Mouse (Mus musculus) neural tube, embryonic 12.5 days (tissue): ENCODE results near the gene Pex1. TPM values are rescaled to one million over a fixed set of nuclear protein-coding genes. Genes with fewer than 3 reads are reported as not detected.
A peak's percentile ranks its signal among the peaks of the same experiment; 100 is the strongest.
"Not testable (repeated sequence)": the region's sequence is repeated elsewhere in the genome, so short reads cannot be mapped to it uniquely, and the experiment has no call there.

Experiments
- ATAC-seq: fragments of 200-750 bp; cut with Nextera tagmentation; 2 replicates; pipeline ENCODE4 v1.8.0; 2017; ENCODE audit warnings: low read depth, mild to moderate bottlenecking, moderate TSS enrichment, moderate library complexity; ENCODE audit not compliant: low FRiP score
- H3K27ac ChIP-seq: fragments of 300-500 bp; sonication (generic); 2 replicates; pipeline ENCODE4 v1.5.1; 2016
- H3K27me3 ChIP-seq: fragments of 300-500 bp; sonication (generic); replicated peaks from 2 replicates; pipeline ENCODE4 v1.6.1; 2016; ENCODE audit warnings: mild to moderate bottlenecking
- H3K36me3 ChIP-seq: fragments of 300-500 bp; sonication (generic); 2 replicates; pipeline ENCODE4 v1.6.1; 2016; ENCODE audit warnings: mild to moderate bottlenecking
- H3K4me1 ChIP-seq: fragments of 300-500 bp; sonication (generic); 2 replicates; pipeline ENCODE4 v1.6.1; 2016
- H3K4me2 ChIP-seq: fragments of 300-500 bp; sonication (generic); replicated peaks from 2 replicates; pipeline ENCODE4 v1.6.1; 2016; ENCODE audit warnings: mild to moderate bottlenecking
- H3K4me3 ChIP-seq: fragments of 300-500 bp; sonication (generic); 2 replicates; pipeline ENCODE4 v1.5.1; 2016
- H3K9ac ChIP-seq: fragments of 300-500 bp; sonication (generic); 2 replicates; pipeline ENCODE4 v1.6.1; 2016; ENCODE audit warnings: mild to moderate bottlenecking
- H3K9me3 ChIP-seq: fragments of 300-500 bp; sonication (generic); 2 replicates; pipeline ENCODE4 v1.6.1; 2016; ENCODE audit warnings: mild to moderate bottlenecking
- WGBS: fragments of 180-500 bp; shearing (Covaris S2); methylation state at CpG from one replicate; pipeline ENCODE4 v1.1.7; 2016; 5-methylcytosine and 5-hydroxymethylcytosine counted together
- polyA plus RNA-seq: library from polyadenylated mRNA; unstranded; fragments of >200 nt; fragmentation: Nextera tagmentation; extraction: Ambion mirVana; gene quantifications from 2 replicates; pipeline ENCODE4 v1.2.1, GENCODE M21; 2016

Gene Pex1
- polyA plus RNA-seq, 1 experiment from 2014 or later, result 20.6 TPM

DNA sequence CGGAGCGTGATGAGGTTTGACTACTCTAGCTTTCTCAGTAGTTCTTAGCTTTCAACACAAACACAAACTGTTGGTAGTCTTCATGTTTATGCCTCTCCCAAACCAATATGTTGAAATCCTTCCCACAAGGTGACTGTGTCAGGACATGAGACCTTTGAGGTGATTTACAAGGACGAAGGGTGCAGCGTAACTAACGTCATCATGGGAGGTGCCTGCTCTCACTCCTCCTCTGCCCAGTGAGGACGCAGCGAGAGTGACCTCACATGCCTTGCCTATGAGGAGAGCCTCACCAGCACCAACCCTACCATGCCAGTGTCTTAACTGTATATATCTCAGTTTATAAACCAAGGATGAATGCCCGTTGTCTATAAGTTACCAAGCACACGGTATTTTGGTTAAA is 11.2 kb downstream of the Pex1 start:
- H3K4me3 ChIP-seq, result no peak overlapping the region
- 91% methylated on average over 9 of the region's 9 CpGs for WGBS
- H3K4me2 ChIP-seq, result no peak overlapping the region
- no peak overlapping the region for H3K27ac ChIP-seq
- H3K4me1 ChIP-seq, result no peaks in the 10 kb centered on the region
- H3K27me3 ChIP-seq, result no peaks in the 10 kb centered on the region
- no peak for ATAC-seq
- no peaks in the 10 kb centered on the region for H3K9me3 ChIP-seq
- H3K9ac ChIP-seq, result no peak overlapping the region
- H3K36me3 ChIP-seq, result peaks cover 48% of the 10 kb centered on the region

DNA sequence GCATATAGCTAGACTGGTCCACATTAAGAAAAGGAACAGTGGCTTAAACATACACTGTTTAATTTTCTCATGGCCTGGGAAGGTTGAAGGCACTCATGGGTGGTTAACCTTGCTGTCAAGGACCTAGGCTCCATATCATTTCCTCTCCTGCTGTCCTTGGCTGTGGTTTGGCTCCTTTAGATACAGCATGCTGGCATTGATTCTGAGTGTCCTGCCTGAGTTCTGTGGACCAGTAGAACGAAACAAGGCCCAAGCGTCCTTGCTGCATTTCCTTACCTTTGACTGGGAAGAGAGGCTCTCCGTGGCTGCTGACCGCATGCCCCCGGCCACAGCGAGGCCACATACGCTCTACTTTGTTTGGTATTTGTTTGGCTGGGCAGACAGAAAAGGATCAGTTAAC is 13.4 kb downstream of the Pex1 start:
- Histone ChIP-seq H3K27ac (no peak overlapping the region), H3K27me3 (no peaks in the 10 kb centered on the region), H3K4me3 (no peak overlapping the region), H3K4me1 (no peaks in the 10 kb centered on the region), H3K9ac (no peak overlapping the region), H3K4me2 (no peak overlapping the region), H3K9me3 (no peaks in the 10 kb centered on the region), H3K36me3 (peaks cover 54% of the 10 kb centered on the region)
- no peak for ATAC-seq
- WGBS, result 92% methylated on average over 7 of the region's 7 CpGs

DNA sequence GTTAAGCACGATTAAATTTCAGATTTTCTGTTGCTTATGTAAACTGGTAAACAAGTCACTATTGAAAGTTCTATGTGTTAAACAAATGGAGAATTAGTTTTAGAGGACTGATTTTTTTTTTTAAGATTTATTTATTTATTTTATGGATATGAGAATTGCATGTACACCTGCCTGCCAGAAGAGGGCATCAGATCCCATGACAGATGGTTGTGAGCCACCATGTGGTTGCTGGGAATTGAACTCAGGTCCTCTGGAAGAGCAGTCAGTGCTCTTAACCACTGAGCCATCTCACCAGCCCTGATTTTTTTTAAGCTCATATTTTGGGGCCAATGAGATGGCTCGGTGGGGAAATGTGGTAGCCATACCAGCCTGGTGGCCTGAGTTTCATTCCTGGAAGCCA is 16.0 kb downstream of the Pex1 start:
- not testable (repeated sequence) for H3K9ac ChIP-seq, H3K27me3 ChIP-seq, H3K4me1 ChIP-seq, H3K4me3 ChIP-seq, ATAC-seq, H3K27ac ChIP-seq, H3K9me3 ChIP-seq, H3K4me2 ChIP-seq
- 96% methylated on average over 2 of the region's 2 CpGs for WGBS
- H3K36me3 ChIP-seq, result peaks cover 51% of the 10 kb centered on the region

DNA sequence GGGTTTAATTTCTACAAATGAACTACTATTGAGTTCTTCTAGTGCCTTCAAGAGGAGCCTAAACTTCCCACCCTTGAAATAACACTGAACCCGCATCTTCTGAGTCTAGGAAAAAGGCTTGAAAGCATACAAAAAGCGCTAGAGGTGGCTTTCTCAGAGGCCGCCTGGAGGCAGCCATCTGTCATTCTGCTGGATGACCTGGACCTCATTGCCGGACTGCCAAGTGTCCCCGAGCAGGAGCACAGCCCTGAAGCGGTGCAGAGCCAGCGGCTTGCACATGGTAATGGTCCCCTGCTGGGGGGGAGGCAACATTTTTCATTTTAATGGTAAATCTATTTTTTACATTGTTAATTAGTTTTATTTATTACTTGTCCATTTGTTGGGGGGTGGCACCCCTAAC is 24.6 kb downstream of the Pex1 start:
- H3K4me2 ChIP-seq, result no peak overlapping the region
- peaks cover 35% of the 10 kb centered on the region for H3K36me3 ChIP-seq
- H3K9ac ChIP-seq, result no peak overlapping the region
- no peak overlapping the region for H3K4me3 ChIP-seq
- WGBS, result 79% methylated on average over 7 of the region's 7 CpGs
- no peaks in the 10 kb centered on the region for H3K27me3 ChIP-seq
- H3K4me1 ChIP-seq, result no peaks in the 10 kb centered on the region
- no peak overlapping the region for H3K27ac ChIP-seq
- no peaks in the 10 kb centered on the region for H3K9me3 ChIP-seq
- ATAC-seq, result no peak

DNA sequence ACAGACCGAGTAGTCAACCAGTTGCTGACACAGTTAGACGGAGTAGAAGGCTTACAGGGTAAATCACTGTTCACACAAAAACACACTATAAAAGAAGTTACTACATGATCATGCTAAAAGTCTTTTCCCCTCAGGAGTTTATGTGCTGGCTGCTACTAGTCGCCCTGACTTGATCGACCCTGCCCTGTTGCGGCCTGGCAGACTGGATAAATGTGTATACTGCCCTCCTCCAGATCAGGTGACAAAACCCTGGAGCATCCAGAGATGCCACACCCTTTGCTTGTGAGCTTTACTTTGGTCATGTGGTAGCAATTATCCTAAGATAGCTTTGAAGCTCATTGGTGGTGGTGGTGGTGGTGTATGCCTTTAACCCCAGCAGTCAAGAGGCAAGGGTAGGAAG is 34.2 kb downstream of the Pex1 start:
- no peaks in the 10 kb centered on the region for H3K4me1 ChIP-seq
- WGBS, result 93% methylated on average over 5 of the region's 5 CpGs
- peaks cover 34% of the 10 kb centered on the region for H3K36me3 ChIP-seq
- H3K9me3 ChIP-seq, result no peaks in the 10 kb centered on the region
- H3K27me3 ChIP-seq, result no peaks in the 10 kb centered on the region
- H3K27ac ChIP-seq, result no peak overlapping the region
- H3K9ac ChIP-seq, result no peak overlapping the region
- no peak overlapping the region for H3K4me2 ChIP-seq
- no peak overlapping the region for H3K4me3 ChIP-seq
- no peak for ATAC-seq

DNA sequence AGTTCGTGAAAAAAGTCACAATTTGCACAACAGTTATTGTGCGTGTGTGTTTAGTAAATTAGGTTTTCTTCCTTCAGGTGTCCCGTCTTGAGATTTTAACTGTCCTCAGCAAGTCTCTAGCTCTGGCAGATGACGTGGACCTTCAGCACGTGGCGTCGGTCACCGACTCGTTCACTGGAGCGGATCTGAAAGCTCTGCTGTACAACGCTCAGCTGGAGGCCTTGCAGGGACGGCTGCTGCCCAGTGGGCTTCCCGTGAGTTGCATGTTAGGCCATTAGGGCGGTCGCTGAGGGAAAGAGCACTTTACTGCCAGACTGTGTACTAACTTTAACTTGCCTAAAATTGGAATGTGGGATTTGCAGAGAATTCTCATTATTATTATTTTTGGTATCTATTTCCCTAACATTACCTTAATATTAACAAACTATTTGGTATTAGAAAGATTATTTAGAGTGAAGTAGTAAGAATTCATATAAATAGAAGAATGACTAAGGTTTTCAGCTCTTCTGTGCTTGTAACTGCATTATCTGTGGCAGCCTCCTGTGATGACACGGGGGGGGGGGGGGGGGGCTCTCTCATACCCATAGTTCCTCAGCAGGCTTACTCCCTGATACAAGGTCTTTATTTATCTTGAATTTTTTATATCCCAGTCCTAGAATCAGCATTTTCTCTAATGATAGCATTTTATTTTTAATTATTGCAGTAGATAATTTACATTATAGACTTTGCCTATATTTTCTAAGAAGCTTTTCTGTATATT is 35.8 kb downstream of the Pex1 start:
- Histone ChIP-seq H3K9ac (no peak overlapping the region), H3K9me3 (no peaks in the 10 kb centered on the region), H3K4me3 (no peak overlapping the region), H3K4me2 (no peak overlapping the region), H3K27me3 (no peaks in the 10 kb centered on the region), H3K36me3 (peaks cover 41% of the 10 kb centered on the region), H3K4me1 (no peaks in the 10 kb centered on the region), H3K27ac (no peak overlapping the region)
- no peak for ATAC-seq
- 56% methylated on average over 16 of the region's 16 CpGs for WGBS

DNA sequence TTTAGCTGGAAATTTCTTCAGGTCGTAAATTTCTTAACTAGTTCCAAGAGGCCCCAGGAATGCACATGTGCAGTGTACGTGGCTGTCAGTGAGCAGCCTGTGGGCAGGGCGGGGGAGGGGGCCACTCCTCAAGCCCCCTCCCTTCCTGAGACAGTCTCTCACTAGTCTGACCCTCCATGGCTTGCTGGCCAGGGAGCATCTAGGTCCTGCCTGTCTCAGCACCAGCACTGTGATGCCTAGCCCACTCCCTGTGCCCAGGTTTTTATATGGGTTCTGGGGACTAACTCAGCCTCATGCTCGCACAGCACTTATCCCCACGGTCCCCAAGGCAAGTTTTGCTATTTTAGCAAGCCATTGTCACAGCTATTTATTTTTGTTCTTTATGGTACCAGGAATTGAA is 36.4 kb downstream of the Pex1 start:
- H3K4me2 ChIP-seq, result no peak overlapping the region
- 84% methylated on average over 5 of the region's 5 CpGs for WGBS
- no peak overlapping the region for H3K9ac ChIP-seq
- H3K4me3 ChIP-seq, result no peak overlapping the region
- H3K4me1 ChIP-seq, result no peaks in the 10 kb centered on the region
- no peaks in the 10 kb centered on the region for H3K9me3 ChIP-seq
- peaks cover 42% of the 10 kb centered on the region for H3K36me3 ChIP-seq
- no peak for ATAC-seq
- H3K27ac ChIP-seq, result no peak overlapping the region
- H3K27me3 ChIP-seq, result no peaks in the 10 kb centered on the region

DNA sequence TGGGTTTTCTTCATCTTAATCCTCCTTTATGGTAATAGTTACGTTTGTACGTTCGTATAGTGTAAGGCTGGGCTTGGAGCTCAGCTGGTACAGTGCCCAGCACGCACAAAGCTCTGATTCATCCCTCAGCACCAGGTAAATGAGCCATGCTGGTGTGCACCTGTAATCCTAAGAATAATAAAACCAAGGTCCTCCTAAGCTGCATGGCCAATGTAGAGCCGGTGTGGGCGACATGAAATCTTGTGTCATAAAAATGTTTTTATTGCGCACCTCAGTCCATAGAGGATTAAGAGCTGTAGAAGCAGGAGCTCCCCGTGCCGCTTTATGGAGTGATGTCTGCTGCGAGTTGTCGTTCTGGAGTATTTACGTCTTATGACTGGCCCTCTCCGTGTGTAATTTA is 37.4 kb downstream of the Pex1 start:
- H3K9me3 ChIP-seq, result no peaks in the 10 kb centered on the region
- WGBS, result 92% methylated on average over 13 of the region's 13 CpGs
- H3K27ac ChIP-seq, result no peak overlapping the region
- H3K36me3 ChIP-seq, result peaks cover 41% of the 10 kb centered on the region
- H3K4me1 ChIP-seq, result no peaks in the 10 kb centered on the region
- no peak overlapping the region for H3K9ac ChIP-seq
- no peak overlapping the region for H3K4me3 ChIP-seq
- no peaks in the 10 kb centered on the region for H3K27me3 ChIP-seq
- no peak for ATAC-seq
- no peak overlapping the region for H3K4me2 ChIP-seq

DNA sequence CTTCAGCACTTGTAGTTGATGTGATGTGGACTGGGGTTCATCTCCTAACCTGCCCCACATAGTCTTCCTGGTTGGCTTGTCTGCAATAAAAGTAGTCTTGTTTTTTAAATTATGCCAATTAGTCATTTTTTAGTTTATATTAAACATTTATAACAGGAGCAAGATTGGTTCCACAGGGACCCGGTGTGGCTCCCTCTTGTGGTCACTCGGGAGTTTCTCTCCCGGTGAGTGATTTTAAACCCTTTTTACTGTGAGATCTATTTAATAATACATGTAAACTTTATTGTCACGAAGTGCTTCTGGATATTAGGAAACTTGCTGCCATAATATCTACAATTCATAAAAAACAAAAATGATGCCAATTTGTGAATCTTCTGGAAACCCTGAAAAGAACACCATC is 38.1 kb downstream of the Pex1 start:
- Histone ChIP-seq H3K9me3 (no peaks in the 10 kb centered on the region), H3K27ac (no peak overlapping the region), H3K4me2 (no peak overlapping the region), H3K27me3 (no peaks in the 10 kb centered on the region), H3K4me3 (no peak overlapping the region), H3K4me1 (no peaks in the 10 kb centered on the region), H3K9ac (no peak overlapping the region), H3K36me3 (peaks cover 41% of the 10 kb centered on the region)
- WGBS, result 70% methylated on average over 4 of the region's 4 CpGs
- no peak for ATAC-seq

DNA sequence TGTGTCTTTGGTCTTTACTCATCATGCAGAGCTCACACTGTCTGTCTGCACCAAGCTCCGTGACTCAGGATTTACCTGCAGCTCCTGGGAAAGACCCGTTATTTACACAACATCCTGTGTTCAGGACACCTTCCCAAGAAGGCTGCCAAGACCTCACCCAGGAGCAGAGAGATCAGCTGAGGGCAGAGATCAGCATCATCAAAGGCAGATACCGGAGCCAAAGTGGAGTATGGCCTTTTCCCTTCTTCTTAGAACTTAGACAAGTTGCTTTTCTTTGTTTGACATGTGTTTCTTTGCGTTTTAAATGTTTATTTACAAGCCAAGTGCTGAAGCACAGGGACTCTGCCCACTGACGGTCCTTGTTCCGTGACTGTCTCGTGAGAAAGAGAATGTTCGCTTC is 39.4 kb downstream of the Pex1 start:
- peaks cover 35% of the 10 kb centered on the region for H3K36me3 ChIP-seq

DNA sequence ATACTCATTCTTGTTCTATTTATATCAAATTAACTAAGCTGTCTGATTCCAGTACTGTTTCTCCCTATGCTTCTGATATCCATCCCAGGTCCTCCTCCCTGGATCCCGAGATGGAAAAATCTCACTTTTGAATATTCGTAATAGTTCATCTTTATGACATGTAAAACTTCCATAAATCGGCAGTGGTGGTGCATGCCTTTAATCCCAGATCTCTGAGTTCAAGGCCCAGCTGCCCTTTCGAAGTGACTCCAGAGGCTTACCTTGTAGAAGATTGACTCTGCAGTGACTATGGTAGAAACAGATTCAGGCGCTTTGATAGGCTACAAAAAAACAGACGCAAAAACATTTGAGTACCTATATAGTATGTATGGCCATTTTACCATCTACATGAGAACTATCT is 48.8 kb downstream of the Pex1 start:
- Histone ChIP-seq H3K4me1 (peaks cover 9% of the 10 kb centered on the region), H3K36me3 (peaks cover 23% of the 10 kb centered on the region), H3K9ac (no peak overlapping the region), H3K4me2 (no peak overlapping the region), H3K4me3 (no peak overlapping the region), H3K27me3 (no peaks in the 10 kb centered on the region), H3K27ac (no peak overlapping the region), H3K9me3 (no peaks in the 10 kb centered on the region)
- ATAC-seq, result no peak
- WGBS, result 95% methylated on average over 6 of the region's 6 CpGs

More for the DNA sequence above, 39.4 kb downstream of the Pex1 start:
- H3K4me1 ChIP-seq, result no peaks in the 10 kb centered on the region
- no peak for ATAC-seq
- no peaks in the 10 kb centered on the region for H3K27me3 ChIP-seq
- no peak overlapping the region for H3K27ac ChIP-seq
- no peaks in the 10 kb centered on the region for H3K9me3 ChIP-seq
- no peak overlapping the region for H3K4me3 ChIP-seq
- H3K4me2 ChIP-seq, result no peak overlapping the region
- 89% methylated on average over 8 of the region's 8 CpGs for WGBS
- H3K9ac ChIP-seq, result no peak overlapping the region

DNA sequence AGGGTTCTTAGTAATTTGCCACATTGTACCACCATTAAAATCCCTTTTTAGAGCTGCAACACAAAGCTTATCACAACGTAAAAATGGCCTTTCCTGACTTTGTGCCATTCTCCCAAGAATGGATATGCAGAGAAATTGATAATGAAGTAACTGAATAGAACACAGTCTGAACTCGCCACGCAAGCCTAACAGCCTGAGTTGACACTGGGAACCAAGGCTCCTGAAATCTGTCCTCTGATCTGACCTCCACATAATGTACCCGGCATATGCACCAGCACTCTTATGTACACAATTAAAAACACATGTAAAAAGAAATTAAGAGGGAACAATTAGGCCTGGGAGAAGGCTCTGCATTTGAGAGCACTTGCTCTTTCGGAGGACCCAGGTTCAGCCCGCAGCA is 49.5 kb downstream of the Pex1 start:
- Histone ChIP-seq H3K4me3 (no peak overlapping the region), H3K9ac (no peak overlapping the region), H3K27ac (no peak overlapping the region), H3K4me2 (peak overlapping the region; percentile 14), H3K9me3 (no peaks in the 10 kb centered on the region), H3K27me3 (no peaks in the 10 kb centered on the region), H3K4me1 (peaks cover 9% of the 10 kb centered on the region), H3K36me3 (peaks cover 23% of the 10 kb centered on the region)
- WGBS, result 89% methylated on average over 6 of the region's 6 CpGs
- ATAC-seq, result no peak

DNA sequence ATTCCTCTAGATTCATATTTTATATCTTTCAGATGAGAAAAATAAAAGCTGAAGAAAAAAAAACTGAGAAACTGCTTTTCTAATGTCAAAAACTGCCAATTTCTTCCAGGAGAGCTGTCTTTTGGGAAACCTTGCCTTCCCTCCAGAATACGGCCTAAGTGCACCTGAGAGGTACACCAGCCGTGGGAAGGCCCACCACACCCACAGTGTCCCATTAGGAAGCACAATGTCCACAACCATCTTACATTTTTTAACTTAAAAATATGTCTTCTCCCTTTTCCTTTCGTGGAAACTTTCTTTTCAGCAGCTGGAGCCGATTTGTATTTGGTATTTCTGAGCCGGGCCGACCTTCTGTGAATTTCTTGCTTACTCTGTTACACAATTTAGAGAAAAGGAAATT is 50.7 kb downstream of the Pex1 start:
- H3K9ac ChIP-seq, result peak overlapping the region; percentile 87
- WGBS, result 26% methylated on average over 6 of the region's 6 CpGs
- H3K4me3 ChIP-seq, result peak overlapping the region; percentile 98
- ATAC-seq, result no peak
- no peaks in the 10 kb centered on the region for H3K9me3 ChIP-seq
- H3K36me3 ChIP-seq, result peaks cover 15% of the 10 kb centered on the region
- H3K27me3 ChIP-seq, result no peaks in the 10 kb centered on the region
- peaks cover 9% of the 10 kb centered on the region for H3K4me1 ChIP-seq
- no peak overlapping the region for H3K27ac ChIP-seq
- peak overlapping the region; percentile 66 for H3K4me2 ChIP-seq
